Mouse (Mus musculus) embryonic fibroblast, embryonic 13.5 days (primary cell): ENCODE measurements at regions not wholly inside any gene's neighbourhood (a gene's known extent, or its start where the extent isn't known, plus 50 kb on each side); places are given as distances from the start of the nearest gene placed in this dataset.

Experiments
- H3K27ac ChIP-seq: 2 replicates; pipeline ENCODE4 v1.5.1; 2012; ENCODE audit warnings: low read length, control low read depth, inconsistent platforms; ENCODE audit not compliant: insufficient read depth
- H3K4me1 ChIP-seq: 2 replicates; pipeline ENCODE4 v1.6.1; 2011; ENCODE audit warnings: low read length; ENCODE audit not compliant: control insufficient read depth, insufficient read depth
- H3K4me3 ChIP-seq: 2 replicates; pipeline ENCODE4 v1.5.1; 2011; ENCODE audit warnings: mild to moderate bottlenecking, control low read depth, low read length; ENCODE audit not compliant: insufficient read depth
- CTCF ChIP-seq: IDR thresholded peaks from 2 replicates; pipeline ENCODE4 v1.5.1; 2011; ENCODE audit warnings: mild to moderate bottlenecking, control low read depth, low read length, moderate library complexity, borderline replicate concordance; ENCODE audit not compliant: insufficient read depth
- POLR2A ChIP-seq: IDR thresholded peaks from 2 replicates; pipeline ENCODE4 v1.6.1; 2011; ENCODE audit warnings: low read depth, mild to moderate bottlenecking, control low read depth, low read length, moderate library complexity

DNA sequence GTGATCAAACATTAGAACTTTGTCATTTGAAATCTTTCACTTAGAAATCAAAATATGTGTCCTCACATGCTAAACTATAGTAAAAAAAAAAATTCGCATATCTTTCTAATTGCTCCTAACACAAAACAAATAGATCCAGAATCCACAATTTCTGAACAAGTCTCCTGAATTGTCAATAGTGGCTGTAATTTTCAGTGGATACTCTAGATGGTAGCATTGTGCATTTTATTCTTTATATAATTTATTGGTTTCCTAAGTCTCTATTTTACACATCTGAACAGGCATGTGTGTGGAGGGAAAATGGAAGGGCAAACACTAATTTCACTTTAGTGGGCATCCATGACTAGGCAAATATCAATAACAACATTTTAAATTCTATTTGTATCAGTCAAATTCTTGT lies 63.7 kb upstream of the Tnmd start:
- no peak overlapping the region for H3K4me3 ChIP-seq
- TF ChIP-seq POLR2A, result no peak
- no peak for TF ChIP-seq CTCF
- no peak overlapping the region for H3K27ac ChIP-seq
- no peaks in the 10 kb centered on the region for H3K4me1 ChIP-seq

DNA sequence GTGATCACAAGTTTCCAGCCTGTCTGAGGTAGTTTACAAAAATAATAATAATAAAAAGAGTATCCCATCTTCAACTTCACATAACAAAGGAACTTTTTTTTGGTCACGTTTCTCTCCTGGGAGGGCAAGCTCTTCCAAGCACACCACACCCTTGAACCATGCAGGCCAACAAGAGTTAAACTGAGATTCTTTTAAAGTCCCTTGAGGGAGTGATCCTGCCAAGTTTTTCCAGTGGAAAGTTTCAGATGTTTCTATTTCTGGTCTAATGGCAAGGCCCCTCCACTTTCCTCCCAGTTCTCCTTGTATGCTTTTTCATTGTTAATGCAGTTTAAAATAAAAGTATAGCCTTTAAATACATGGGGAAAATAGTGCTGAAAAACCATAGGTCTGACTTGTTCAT lies 65.2 kb upstream of the Pcdh19 start:
- Histone ChIP-seq H3K4me1 (no peaks in the 10 kb centered on the region), H3K4me3 (no peak overlapping the region), H3K27ac (peak overlapping the region; percentile 90)
- no peak for TF ChIP-seq CTCF
- TF ChIP-seq POLR2A, result no peak

DNA sequence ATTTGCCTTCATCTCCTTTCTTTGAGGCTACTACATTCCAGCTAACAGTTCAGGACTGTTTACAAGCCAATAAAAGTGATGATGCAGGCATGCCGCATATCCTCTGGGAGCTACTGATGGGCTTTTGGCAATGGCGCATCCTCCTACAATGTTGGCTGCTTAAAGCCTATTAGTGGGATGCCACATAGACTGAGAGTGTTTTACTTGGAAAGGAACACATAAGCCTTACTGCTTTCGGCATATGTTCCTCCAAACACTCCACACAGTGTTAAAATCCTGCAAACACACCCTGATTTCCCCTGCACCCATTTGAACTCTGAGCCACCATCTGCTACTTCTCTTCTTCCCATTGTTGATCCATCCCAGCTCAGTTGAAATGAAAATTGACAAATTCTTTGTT lies 63.4 kb upstream of the Pcdh19 start:
- Histone ChIP-seq H3K27ac (peak overlapping the region; percentile 34; the same call in 1 of the 2 replicates), H3K4me1 (no peaks in the 10 kb centered on the region), H3K4me3 (no peak overlapping the region)
- TF ChIP-seq CTCF (no peak), POLR2A (no peak)

DNA sequence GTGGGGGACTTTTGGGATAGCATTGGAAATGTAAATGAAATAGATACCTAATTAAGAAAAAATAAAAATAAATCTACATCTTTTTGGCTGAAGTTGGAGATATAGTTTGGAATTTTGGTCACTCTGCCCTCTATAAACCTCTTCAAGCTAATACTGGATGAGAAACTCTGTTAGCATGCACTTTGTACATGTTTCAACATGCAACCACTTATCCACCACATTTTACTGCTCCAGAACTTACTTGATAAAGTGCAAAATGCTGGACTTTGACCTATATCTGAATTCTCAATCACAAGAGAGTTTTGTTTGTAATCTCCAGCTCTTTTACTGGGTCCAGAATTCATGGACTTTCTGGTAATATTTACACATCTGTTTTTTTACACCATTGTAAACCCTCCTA lies 54.7 kb upstream of the Pcdh19 start:
- Histone ChIP-seq H3K4me1 (no peaks in the 10 kb centered on the region), H3K27ac (no peak overlapping the region), H3K4me3 (no peak overlapping the region)
- TF ChIP-seq CTCF (no peak), POLR2A (no peak)

DNA sequence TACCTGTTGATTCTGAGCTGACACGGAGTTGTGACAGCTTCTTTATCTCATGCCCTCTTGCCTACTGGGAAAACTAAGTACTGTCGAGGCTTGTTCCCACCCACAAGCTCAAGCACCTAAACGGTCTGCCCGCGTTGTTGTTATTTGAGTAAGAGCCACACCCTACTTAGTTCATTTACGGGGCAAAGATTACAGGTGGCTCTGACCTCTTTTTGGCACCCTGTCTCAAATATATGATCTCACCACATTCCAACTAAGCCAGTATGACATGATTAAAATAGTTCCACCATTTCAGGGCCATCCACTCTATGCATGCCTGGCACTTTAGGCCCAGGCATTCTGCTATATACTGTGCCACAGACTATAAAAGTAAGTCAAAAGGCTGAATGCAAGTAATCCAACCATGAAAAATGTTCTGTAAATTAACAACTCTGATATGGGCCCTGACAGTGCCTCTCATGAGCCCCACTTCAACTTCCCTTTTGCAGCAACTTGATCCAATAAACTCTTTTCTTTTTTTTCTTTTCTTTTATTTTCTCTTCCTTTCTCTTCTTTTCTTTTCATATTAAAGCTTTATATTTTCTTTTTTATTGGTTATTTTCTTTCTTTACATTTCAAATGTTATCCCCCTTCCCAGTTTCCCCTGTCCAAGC lies 50.3 kb upstream of the Pcdh19 start:
- Histone ChIP-seq H3K4me3 (no peak overlapping the region), H3K27ac (no peak overlapping the region), H3K4me1 (no peaks in the 10 kb centered on the region)
- TF ChIP-seq POLR2A, result no peak
- no peak for TF ChIP-seq CTCF
